Mouse (Mus musculus): ENCODE results near the gene Pten.

DNA sequence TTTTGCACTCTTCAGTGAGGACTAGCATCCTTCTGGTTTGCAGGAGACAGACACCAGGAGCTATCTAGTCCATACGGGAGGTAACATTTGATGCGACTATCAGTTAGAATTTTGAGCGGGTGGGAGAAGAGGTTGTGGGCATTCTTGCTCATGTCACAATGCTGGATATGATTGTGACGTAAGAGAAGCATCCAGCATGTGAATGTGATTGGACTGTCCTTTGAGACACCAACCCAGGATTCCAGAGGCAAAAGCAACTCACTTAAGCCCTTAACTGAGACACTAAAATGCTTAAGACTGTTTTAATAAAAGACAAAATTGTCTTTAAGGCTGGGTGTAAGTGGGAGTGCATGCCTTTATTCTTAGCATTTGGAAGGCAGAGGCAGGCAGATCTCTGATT is 17.6 kb upstream of the Pten start, which contains the start of gene Atad1:
- TF ChIP-seq CTCF (IDR thresholded peaks at IDR 0.05; ENCODE audit: low read depth, low read length): no peak
- TF ChIP-seq GATA2 (IDR thresholded peaks at IDR 0.05; ENCODE audit: borderline replicate concordance, low read depth, low read length): no peak
- no peak for TF ChIP-seq GATA1 (IDR thresholded peaks at IDR 0.05; ENCODE audit: borderline replicate concordance, low read length)
- TF ChIP-seq TAL1 (conservative IDR thresholded peaks at IDR 0.05; ENCODE audit: low read depth, low read length): no peak
- TF ChIP-seq POLR2AphosphoS5 (IDR thresholded peaks at IDR 0.05; ENCODE audit: insufficient replicate concordance, low read depth, low read length): no peak

Measured in G1E (cell line).